Mouse (Mus musculus) T-cell, adult 66 days (primary cell): ENCODE data around the gene Scg2. TPM values are rescaled to one million over a fixed set of nuclear protein-coding genes. Genes with fewer than 3 reads are reported as not detected.

ENCODE experiments used
- total RNA-seq, 2 experiments: library from RNA; stranded (reverse); gene quantifications; 3 replicates in 1 of 2; 4 replicates in 1 of 2; pipeline ENCODE4 v1.2.4; 2023

The Scg2 gene
- not detected for total RNA-seq

DNA sequence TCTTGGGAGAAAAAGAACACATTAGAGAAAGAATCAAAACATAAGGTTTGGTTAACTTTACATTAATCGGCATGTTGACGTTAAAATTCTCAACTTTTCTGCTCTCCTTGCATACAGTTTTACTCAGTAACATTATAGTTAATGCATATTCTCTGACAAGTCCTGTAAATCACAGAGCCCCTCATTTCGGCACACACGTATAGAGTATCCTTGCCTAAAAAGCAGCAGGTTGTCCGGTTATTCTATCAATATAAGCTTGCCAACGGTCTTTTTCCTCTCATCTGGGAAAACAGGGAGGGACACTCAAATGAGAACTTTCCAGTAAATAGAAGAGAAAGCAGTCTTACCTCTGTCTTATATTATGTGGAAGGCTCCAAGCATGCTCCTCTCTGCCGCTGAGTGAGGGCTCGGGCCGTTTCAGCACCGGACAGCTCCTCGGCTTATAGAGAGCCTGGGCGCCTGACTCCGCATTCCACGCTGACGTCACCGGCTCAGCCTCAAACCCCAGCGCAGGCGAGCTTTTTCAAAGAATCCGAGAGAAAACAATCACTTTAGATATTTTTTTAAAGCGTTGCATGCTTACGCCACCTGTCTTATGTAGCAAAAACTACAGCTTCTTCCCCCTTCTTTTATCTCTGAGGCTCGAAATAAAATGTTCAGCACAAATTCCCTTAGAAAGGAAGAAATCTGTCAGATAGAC is at the start of gene Scg2:
Gene Scg2, minus strand, starts transcription at position 512 of the 700 bp plus-strand sequence.

Other genes starting within 250 kb of the Scg2 start
- 10 to 100 TPM; 10.3 to 14.4 TPM for gene Ap1s3, start 231.9 kb upstream of the Scg2 start, total RNA-seq